Mouse (Mus musculus) ES-E14 (cell line): Measurements from ENCODE around the gene Pnma1. TPM values are rescaled to one million over a fixed set of nuclear protein-coding genes. Genes with fewer than 3 reads are reported as not detected.

Source experiments
- DNase-seq: peaks from one replicate; pipeline ENCODE4 v3.0.0-alpha.2; 2013; ENCODE audit warnings: low read depth, low spot score
- H3K27ac ChIP-seq: 2 replicates; pipeline ENCODE4 v1.5.1; 2012; ENCODE audit warnings: low read depth, mild to moderate bottlenecking, low read length, moderate library complexity, mixed read lengths; ENCODE audit not compliant: poor library complexity, insufficient read depth, severe bottlenecking
- H3K36me3 ChIP-seq: 2 replicates; pipeline ENCODE4 v1.6.1; 2012; ENCODE audit warnings: mild to moderate bottlenecking, low read length, moderate library complexity, mixed read lengths; ENCODE audit not compliant: control insufficient read depth, poor library complexity, insufficient read depth, severe bottlenecking
- H3K4me1 ChIP-seq, 2 experiments: fragments of 150-350 bp in 1 of 2; sonication (generic) in 1 of 2; 2 replicates each; pipeline ENCODE4 v1.6.1; 2012; ENCODE audit warnings: low read length in 2 of 2, mild to moderate bottlenecking in 1 of 2, mixed read lengths in 1 of 2; ENCODE audit not compliant: control insufficient read depth in 2 of 2, insufficient read depth in 2 of 2, poor library complexity in 1 of 2
- H3K4me3 ChIP-seq, 2 experiments: fragments of 150-350 bp in 1 of 2; sonication (generic) in 1 of 2; 2 replicates each; pipeline ENCODE4 v1.5.1; 2012; ENCODE audit warnings: low read length in 2 of 2, low read depth in 1 of 2, mild to moderate bottlenecking in 1 of 2, mixed read lengths in 1 of 2; ENCODE audit not compliant: insufficient read depth in 1 of 2, poor library complexity in 1 of 2, severe bottlenecking in 1 of 2
- H3K9ac ChIP-seq: 2 replicates; pipeline ENCODE4 v1.6.1; 2012; ENCODE audit warnings: low read depth, mild to moderate bottlenecking, low read length, mixed read lengths; ENCODE audit not compliant: poor library complexity, insufficient read depth, severe bottlenecking
- H3K9me3 ChIP-seq: fragments of 150-350 bp; sonication (generic); 2 replicates; pipeline ENCODE4 v1.6.1; 2012; ENCODE audit warnings: low read depth, mild to moderate bottlenecking, low read length; ENCODE audit not compliant: control insufficient read depth, insufficient read depth
- CHD2 ChIP-seq: IDR thresholded peaks from 2 replicates; pipeline ENCODE4 v1.6.1; 2014; ENCODE audit warnings: mild to moderate bottlenecking, low read depth, low read length, inconsistent platforms
- HCFC1 ChIP-seq: IDR thresholded peaks from 2 replicates; pipeline ENCODE4 v1.6.1; 2012; ENCODE audit warnings: low read length, inconsistent platforms, borderline replicate concordance; ENCODE audit not compliant: insufficient read depth
- MAFK ChIP-seq: IDR thresholded peaks from 2 replicates; pipeline ENCODE4 v1.6.1; 2014; ENCODE audit warnings: mild to moderate bottlenecking, low read depth, low read length, inconsistent platforms; ENCODE audit not compliant: insufficient read depth
- ZC3H11A ChIP-seq: IDR thresholded peaks from 2 replicates; pipeline ENCODE4 v1.6.1; 2012; ENCODE audit warnings: low read depth, mild to moderate bottlenecking, inconsistent platforms, low read length, borderline replicate concordance
- ZNF384 ChIP-seq: IDR thresholded peaks from 2 replicates; pipeline ENCODE4 v1.6.1; 2012; ENCODE audit warnings: low read depth, low read length, inconsistent platforms
- in situ Hi-C, 2 experiments: fragments of 600-800 bp; cut with MboI; formaldehyde crosslinking; loops; one replicate each; pipeline ENCODE4 v1.15.1; 2025; ENCODE audit warnings: low sequenced_read_pairs in 2 of 2, inconsistent platforms in 1 of 2; ENCODE audit not compliant: unreplicated experiment in 2 of 2
- total RNA-seq: library from RNA; depleted of rRNA; stranded (reverse); fragments of 300-350 nt; gene quantifications from 2 replicates; pipeline ENCODE4 v1.2.3, GENCODE M21; 2012

Pnma1 gene
- total RNA-seq, 1 experiment, result 0.80 TPM

DNA sequence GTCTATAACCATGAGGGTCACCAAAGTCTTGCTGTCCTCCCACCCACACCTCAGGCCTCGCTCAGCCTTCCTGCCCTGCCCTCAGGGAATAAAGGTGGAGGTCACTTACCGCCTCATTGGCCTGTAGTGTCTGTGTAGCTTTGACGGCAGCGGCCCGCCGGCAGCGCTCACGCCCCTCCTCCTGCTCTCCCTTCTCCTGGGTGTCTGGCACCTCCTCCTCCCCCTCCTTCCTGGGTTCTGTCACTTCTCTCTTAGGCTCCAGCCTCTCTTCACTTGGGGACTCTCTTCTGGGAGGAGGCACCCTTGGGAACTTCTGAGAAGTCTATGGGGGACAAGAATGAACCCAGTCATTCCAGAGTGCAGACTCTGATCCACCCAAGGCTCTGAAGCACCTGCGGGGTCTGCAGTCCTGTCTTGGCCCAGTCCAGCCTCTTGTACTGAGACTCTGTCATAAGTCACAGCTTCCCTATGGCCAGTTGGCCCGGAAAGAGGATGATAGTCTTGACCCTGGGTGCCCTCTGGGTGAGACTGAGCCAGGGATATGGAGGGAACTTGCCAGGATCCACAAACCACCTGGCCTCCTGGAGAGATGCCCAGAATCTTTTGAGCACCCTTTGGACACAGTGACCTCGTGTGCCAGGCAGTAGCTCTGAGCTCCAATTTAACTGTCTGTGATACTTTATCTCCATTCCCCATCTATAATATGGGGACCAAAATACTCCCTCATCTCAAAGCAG is 6.7 kb upstream of the Pnma1 start:
- Histone ChIP-seq H3K27ac (no peak overlapping the region), H3K9me3 (no peaks in the 10 kb centered on the region), H3K4me3 (no peak overlapping the region), H3K36me3 (peaks cover 58% of the 10 kb centered on the region), H3K4me1 (peaks cover 0 to 10% of the 10 kb centered on the region in 2 experiments; a peak in 1 of 4 replicates), H3K9ac (0 out of 2 replicates have a peak overlapping the region, but pooled peaks have one; percentile 14)
- TF ChIP-seq ZNF384 (no peak), MAFK (no peak), CHD2 (no peak), ZC3H11A (no peak), HCFC1 (no peak)
- in situ Hi-C loops, result no loop called here
- DNase-seq, result no peak

DNA sequence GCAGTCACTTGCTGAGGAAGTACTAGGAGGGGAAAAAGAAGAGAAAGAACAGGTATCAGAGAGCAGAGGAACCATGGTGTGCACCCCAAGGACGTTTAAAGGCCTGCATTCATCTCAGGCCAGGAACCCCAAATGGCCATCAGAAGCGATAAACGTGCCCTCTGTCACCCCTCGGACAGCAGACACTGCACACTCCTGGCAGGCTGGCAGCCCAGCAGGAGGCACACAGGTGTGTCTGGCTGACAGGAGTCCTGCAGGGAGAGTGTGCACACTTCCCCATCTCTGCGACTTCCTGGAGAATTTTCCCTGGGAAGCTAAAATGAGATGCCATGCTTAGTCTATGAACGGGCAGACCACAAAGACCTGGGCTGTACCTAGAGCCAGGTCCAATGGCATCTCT is 5.1 kb upstream of the Pnma1 start:
- no peaks in the 10 kb centered on the region for H3K9me3 ChIP-seq
- no peak for DNase-seq
- H3K9ac ChIP-seq, result no peak overlapping the region
- peaks cover 46% of the 10 kb centered on the region for H3K36me3 ChIP-seq
- in situ Hi-C loops, result no loop called here
- TF ChIP-seq MAFK (no peak), ZC3H11A (no peak), ZNF384 (no peak), CHD2 (no peak), HCFC1 (no peak)
- peaks cover 0 to 10% of the 10 kb centered on the region in 2 experiments; a peak in 1 of 4 replicates for H3K4me1 ChIP-seq
- H3K27ac ChIP-seq, result no peak overlapping the region
- no peak overlapping the region for H3K4me3 ChIP-seq

DNA sequence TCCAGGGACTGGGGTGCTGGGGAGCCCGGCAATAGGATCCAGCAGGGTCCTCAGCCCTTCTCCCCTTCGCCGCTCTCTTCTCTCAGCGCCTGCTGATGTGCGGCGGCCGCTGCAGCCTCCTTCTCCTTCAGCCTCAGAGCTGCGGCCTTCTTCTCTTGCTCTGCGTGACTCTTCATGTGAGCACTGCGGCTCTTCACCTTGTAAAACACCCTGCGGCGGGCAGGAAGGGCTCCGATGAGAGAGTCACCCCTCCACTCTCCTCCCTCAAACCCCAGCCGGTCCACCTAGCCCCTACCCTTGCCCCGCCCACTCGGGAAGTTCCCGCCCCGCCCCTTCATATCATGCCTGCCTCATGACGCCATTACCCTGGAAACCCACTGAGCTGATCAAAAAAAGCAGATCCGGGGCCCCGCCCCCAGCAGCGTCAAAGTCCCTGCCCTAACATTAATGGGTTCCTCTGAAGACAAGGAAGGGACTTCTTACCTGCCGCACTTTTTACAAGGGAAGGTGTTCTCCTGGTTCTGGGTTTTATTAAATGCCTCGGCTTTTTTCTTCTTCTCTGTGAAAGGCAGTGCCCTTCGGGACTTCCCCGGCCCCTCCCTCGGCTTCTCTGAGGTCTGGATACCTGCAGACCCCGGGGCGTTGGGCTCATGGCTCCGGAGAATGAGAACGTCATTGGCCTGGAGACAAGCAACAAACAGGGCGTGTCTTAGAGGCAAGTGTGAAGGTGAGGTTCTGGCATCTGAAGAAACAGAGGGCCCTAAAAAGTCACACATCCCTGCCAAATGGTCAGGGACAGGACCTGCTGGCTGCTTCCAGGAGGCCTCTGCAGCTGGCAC is 4.3 kb upstream of the Pnma1 start:
- TF ChIP-seq HCFC1, result no peak
- TF ChIP-seq MAFK, result no peak
- no peak for TF ChIP-seq CHD2
- TF ChIP-seq ZNF384, result no peak
- no peak for TF ChIP-seq ZC3H11A
- peak; percentile 83 for DNase-seq
- Histone ChIP-seq H3K9me3 (no peaks in the 10 kb centered on the region), H3K4me1 (peaks cover 0 to 10% of the 10 kb centered on the region in 2 experiments; a peak in 1 of 4 replicates), H3K36me3 (peaks cover 38% of the 10 kb centered on the region), H3K4me3 (peak overlapping the region; percentile 41), H3K27ac (no peak overlapping the region), H3K9ac (peak overlapping the region; percentile 17; the same call in 1 of the 2 replicates)
- in situ Hi-C loops, result no loop called here

DNA sequence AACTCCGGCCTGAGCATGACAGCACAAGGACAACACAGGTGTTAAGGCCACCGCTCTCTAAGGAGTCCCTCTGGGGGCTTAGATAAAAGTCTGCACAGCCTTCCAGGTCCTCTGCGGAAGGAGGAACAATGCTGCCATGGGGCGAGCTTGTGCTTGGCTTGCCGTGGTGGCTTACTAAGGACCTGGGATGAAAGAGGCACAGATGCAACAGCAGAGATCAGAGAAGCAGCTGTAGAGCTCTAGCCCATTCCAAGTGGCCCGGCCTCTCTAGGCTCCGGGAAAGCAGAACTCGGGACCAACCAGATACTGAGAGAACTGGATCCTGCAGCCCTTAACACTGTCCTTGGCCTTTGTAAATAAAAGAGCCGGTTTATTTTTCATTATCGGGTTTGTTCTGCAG is 3.6 kb upstream of the Pnma1 start:
- Histone ChIP-seq H3K27ac (no peak overlapping the region), H3K36me3 (peaks cover 36% of the 10 kb centered on the region), H3K4me3 (peak overlapping the region in 1 of 2 experiments; percentile 37; a peak in 1 of 4 replicates), H3K9me3 (no peaks in the 10 kb centered on the region), H3K9ac (no peak overlapping the region; the same call in 1 of the 2 replicates), H3K4me1 (peaks cover 0 to 10% of the 10 kb centered on the region in 2 experiments; a peak in 1 of 4 replicates)
- TF ChIP-seq ZNF384, result no peak
- no peak for TF ChIP-seq CHD2
- TF ChIP-seq MAFK, result no peak
- no peak for TF ChIP-seq HCFC1
- TF ChIP-seq ZC3H11A, result no peak
- DNase-seq, result no peak
- in situ Hi-C loops, result no loop called here
